Mouse (Mus musculus) MN1 (cell line): ENCODE data around the gene Hid1.

ENCODE experiments used
- DNase-seq: peaks from one replicate; pipeline ENCODE4 v3.0.0-alpha.2; 2016; ENCODE audit warnings: low spot score

Hid1 gene

DNA sequence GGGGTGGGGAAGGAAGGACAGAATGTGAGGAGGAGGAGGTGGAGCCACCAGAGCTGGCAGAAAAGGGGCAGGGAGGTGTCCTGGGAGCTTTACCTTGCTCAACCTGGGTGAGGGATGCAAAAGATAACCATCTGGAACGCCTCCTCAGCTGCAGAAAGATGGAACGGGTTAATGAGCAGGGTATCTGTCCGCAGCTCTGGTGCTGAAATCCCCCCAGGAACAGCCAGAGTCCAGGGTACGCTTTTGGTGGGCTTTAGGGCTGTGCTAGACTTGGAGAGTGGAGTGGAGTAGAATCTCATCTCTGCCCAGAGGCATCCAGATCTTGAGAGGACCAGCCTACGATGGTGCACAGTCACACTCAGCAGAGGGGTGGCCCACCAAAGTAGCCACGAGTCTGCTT is 31.4 kb downstream of the Hid1 start:
- DNase-seq = no peak

DNA sequence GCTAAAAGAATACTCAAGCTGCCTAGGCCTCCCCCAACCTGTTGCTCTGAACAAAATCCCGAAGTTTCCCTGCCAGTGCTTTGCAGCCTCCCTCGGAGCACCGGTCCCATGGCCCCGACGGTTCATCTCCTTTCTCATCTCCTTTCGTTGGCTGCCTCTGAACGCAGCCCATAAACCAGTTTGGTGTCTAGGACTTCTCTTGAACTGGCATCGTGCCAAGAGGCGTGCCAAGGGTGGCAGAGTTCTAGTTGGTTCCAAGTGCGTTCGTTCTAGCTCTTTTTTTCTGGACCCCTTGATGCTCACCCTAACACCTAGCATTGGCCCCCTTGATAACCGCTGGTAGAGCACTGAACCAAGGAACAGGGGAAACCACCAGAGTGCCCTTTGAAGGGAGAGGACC is 32.3 kb downstream of the Hid1 start:
- DNase-seq = no peak

- no peak for DNase-seq
Measured at GRCm38 (mm10) chr11:115334531-115334930, 33.0 kb downstream of the Hid1 start, which contains the start of gene Otop3. TSS of gene Otop3 (plus strand) at chr11:115334731.

DNA sequence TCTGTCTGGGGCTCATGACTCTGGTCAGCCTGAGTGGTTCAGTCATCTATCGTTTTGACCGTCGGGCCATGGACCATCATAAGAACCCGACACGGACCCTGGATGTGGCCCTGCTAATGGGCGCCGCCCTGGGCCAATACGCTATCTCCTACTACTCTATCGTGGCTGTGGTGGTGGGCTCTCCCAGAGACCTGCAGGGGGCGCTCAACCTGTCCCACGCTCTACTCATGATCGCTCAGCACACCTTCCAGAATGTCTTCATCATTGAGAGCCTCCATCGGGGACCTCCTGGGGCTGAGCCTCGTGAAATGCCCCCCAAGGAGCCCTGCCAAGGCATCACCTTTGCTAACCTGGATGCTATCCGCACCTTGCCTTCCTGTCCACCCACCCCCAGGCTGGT is 38.2 kb downstream of the Hid1 start:
- DNase-seq = no peak

DNA sequence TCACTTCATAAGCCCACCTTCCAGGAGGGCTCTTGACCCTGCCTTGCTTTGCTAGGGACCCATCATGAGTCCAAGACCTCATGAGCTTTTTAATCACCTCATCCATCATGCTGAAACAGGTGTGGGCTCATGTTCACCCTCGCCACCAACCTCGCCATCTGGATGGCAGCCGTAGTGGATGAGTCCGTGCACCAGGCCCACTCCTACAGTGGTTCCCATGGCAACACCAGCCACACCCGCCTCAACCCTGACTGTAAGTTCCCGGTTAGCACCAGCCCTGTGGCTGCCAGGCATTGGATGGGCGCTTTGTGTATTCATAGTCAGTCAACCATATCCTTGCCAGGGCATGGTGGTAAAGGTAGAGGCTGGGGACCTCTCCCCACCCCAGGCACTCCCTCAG is 40.8 kb downstream of the Hid1 start:
- peak; percentile 74 for DNase-seq

- no peak for DNase-seq
Measured at GRCm38 (mm10) chr11:115323354-115323753, 44.2 kb downstream of the Hid1 start.

GRCm38 (mm10) chr11:115321906-115322693 is 45.5 kb downstream of the Hid1 start, which contains the start of gene Ush1g:
TSS of gene Ush1g (minus strand) at chr11:115322041.
- peak; percentile 80 for DNase-seq

- DNase-seq = peak; percentile 21
Measured at GRCm38 (mm10) chr11:115319704-115320383, 47.7 kb downstream of the Hid1 start.

DNA sequence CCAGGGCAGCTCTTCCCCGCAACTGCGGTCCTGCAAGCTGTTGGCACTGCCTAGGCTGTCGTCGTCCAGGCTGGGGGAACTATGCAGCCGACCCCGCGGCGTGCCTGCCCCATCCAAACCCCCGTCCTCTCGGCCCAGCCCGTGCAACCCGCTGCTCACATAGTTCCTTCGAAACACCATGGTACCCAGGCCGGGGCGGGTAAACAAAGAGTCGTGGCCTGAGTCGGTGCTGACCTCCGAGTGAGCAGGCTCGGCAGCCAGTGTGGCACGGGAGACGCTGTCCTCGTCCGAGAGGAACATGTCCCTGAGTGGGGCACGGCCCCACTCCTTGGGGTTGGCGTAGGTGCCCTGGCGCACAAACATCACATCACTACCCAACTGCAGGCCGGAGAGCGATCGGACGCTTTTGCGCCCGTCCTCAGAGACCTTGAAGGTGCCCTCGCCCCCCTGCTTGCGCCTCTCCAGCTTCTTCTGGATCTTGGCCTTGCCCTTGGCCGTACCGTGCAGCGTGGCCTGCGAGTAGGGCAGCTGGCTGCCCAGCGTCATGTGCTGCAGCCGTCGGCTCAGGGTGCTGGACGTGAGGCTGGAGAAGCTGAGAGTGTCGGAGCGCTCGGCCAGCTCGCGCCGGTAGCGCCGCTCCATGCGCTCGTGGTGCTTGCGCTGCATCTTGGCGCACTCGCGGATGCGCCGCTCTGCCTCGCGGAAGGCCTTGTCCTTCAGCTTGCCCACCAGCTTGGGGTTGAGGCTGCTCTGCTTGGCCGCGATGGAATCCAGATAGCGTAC is 49.1 kb downstream of the Hid1 start:
- no peak for DNase-seq

DNA sequence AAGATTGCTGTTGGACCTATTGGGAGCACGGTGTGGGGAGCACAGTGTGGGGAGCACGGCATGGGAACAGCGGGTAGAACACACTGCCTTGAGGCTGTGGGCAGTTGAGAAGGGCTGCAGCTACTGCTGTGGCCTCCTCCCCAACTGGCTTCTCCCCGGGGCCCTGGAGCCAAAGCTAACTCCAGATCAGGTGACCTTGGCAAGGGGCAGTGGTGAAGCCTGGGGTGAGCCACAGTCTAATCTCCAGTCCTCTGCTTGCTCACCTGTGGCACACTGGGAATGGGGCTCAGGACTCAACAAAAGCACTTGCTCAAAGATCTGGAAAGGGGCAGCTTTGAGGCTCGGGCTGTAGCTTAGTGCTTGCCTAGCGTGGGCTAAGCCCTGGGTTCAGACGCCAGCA is 50.4 kb downstream of the Hid1 start:
- no peak for DNase-seq

DNA sequence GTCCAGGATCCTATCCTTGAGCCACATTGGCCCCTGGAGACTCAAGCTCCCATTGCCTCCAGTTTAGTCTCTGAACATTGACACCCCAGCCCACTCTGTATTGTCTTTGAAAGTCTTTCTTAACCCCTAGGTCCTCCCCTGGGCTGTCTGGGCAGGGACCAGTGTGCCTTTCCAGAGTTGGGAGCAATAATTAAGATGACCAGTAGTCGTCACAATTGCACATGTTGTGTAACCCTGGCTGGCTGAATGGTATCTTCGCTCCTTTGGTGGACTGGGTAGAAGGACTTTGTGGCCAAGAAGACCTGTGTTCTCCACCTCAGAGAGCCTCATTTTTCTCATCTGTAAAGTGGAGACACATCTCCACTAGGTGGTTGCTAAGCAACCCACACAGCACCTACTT is 53.3 kb downstream of the Hid1 start:
- peak; percentile 24 for DNase-seq

GRCm38 (mm10) chr11:115308781-115309180 is 58.8 kb downstream of the Hid1 start:
- no peak for DNase-seq

GRCm38 (mm10) chr11:115306863-115307262 is 60.7 kb downstream of the Hid1 start, which contains the start of gene Otop2:
TSS of gene Otop2 (plus strand) at chr11:115307163.
- DNase-seq = no peak

GRCm38 (mm10) chr11:115303167-115303566 is 64.4 kb downstream of the Hid1 start:
- no peak for DNase-seq

DNA sequence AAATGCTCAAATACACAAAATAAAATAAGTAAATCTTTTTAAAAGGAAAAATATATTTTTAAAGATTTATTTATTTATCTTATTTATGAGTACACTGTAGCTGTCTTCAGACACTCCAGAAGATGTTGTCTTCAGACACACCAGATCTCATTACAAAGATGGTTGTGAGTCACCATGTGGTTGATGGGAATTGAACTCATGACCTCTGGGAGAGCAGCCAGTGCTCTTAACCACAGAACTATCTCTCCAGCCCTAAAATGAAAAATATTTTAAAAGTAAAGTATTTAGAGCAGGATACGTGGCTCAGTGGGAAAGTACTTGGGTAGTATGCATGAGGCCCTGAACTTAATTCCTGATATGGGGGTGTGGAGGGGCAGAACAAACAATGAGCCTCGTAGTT is 66.2 kb downstream of the Hid1 start:
- no peak for DNase-seq

- no peak for DNase-seq
Measured at GRCm38 (mm10) chr11:115300745-115301144, 66.8 kb downstream of the Hid1 start.

DNA sequence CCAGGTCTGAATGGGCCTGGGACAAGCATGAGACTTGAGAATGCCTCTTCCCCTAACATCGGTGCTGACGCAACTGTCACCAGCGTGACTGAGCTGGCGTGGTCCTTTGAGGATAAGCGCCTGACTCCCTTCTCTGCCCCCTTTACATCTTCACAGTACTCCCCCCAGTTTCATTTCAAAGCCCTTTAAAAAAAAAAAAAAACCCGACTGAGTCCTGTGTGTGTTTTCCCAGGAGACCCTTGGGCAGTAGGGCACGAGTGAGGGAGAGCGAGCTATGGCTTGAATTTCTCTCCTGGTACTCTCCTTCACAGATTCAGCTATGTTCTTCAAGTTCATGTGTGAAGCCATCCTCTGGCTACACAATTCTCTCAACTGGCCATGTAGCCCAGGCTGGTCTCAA is 69.4 kb downstream of the Hid1 start:
- no peak for DNase-seq
